Mouse (Mus musculus): ENCODE measurements around the gene Fbxl7. TPM values are rescaled to one million over a fixed set of nuclear protein-coding genes. Genes with fewer than 3 reads are reported as not detected.

Fbxl7 gene
- polyA plus RNA-seq, 1 experiment from 2014 or later: 9.4 TPM

DNA sequence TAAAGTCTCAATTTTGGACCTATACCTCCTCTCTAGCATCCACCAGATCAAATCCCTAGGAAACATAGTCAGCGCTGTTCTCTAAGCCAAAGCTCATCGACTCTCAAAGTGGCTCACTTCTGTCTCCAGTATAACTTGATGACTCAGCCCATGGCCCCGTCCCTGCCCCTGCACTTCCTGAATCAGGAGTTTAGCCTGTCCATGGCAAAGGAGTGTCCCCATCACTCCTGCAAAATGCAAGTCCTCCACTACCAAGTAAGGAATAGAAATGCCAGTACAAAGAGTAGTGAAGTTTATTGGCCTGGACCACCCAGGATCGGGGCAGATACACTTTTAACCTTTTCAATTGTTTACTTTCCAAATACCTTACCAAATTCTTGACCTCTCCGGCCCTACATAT, 91.3 kb downstream of the Fbxl7 start:
- Histone ChIP-seq H3K27ac (no peak overlapping the region), H3K4me3 (no peak overlapping the region)
- 83% methylated on average over 5 of the region's 5 CpGs for WGBS

DNA sequence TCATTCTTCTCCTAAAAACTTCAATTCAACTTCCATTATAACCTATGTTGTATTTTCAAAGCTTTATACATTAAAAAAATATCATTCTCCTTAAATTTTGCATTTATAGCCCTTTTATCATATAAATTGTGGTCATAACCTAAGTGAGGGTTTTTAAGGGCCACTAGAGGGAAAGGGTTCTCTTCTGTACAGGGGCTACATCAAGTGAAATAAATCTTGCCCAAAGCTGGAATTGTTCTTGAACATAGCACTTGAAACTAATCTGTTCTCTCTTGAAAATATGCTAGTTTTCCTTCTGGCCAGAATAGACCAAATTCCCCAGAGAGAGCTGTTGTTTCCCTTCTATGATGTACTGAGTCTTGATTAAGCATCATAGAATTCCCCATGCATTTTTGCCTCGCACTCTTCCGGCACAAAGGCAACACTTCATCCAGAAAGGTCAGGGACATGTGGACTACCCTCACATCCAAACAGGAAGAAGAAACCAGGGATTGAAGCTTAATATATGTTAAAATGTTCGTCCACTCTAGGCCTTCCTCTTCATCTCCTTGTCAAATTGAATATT, 95.8 kb downstream of the Fbxl7 start:
- H3K9me3 ChIP-seq: no peaks in the 10 kb centered on the region
- ATAC-seq (replicated peaks): no peak
- H3K4me3 ChIP-seq: no peak overlapping the region
- H3K36me3 ChIP-seq (replicated peaks): no peaks in the 10 kb centered on the region
- no peak overlapping the region for H3K9ac ChIP-seq
- H3K4me1 ChIP-seq: peaks cover 8% of the 10 kb centered on the region
- no peak overlapping the region for H3K27ac ChIP-seq
- H3K27me3 ChIP-seq (replicated peaks): no peaks in the 10 kb centered on the region
- H3K4me2 ChIP-seq: no peak overlapping the region
- 81% methylated on average over 3 of the region's 3 CpGs for WGBS

More for the DNA sequence above, 91.3 kb downstream of the Fbxl7 start:
- no peaks in the 10 kb centered on the region for H3K36me3 ChIP-seq (replicated peaks)
- ATAC-seq (replicated peaks): no peak
- no peak overlapping the region for H3K9ac ChIP-seq
- no peak overlapping the region for H3K4me2 ChIP-seq
- H3K9me3 ChIP-seq: no peaks in the 10 kb centered on the region
- no peaks in the 10 kb centered on the region for H3K27me3 ChIP-seq (replicated peaks)
- no peaks in the 10 kb centered on the region for H3K4me1 ChIP-seq

GRCm38 (mm10) chr15:26795937-26796336, 99.4 kb downstream of the Fbxl7 start:
- no peaks in the 10 kb centered on the region for H3K36me3 ChIP-seq (replicated peaks)
- ATAC-seq (replicated peaks): peak; percentile 68
- no peaks in the 10 kb centered on the region for H3K27me3 ChIP-seq (replicated peaks)
- H3K4me1 ChIP-seq: peaks cover 8% of the 10 kb centered on the region
- H3K9ac ChIP-seq: no peak overlapping the region
- H3K4me2 ChIP-seq: no peak overlapping the region
- 59% methylated on average over 2 of the region's 2 CpGs for WGBS
- H3K4me3 ChIP-seq: no peak overlapping the region
- H3K9me3 ChIP-seq: no peaks in the 10 kb centered on the region
- no peak overlapping the region for H3K27ac ChIP-seq

DNA sequence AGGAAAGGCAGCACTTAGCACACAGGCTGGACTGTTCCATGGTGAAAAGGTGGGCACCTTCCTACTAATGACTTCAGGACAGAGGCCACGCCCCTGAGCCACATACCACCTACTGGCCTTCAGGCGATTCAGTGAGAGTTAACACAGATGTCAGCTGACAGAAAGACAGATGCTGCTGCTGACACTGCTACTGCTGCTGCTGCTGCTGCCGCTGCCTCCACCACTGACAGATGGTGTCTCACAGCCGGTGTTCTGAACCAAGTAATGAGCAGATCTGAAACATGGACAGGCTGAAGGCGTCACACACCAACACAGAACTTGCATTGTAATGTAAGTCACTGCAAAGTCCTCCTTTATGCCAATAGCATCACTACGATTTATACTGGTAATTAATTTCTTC, 99.9 kb downstream of the Fbxl7 start:
- Histone ChIP-seq H3K9me3 (no peaks in the 10 kb centered on the region), H3K27me3 (replicated peaks) (no peaks in the 10 kb centered on the region), H3K9ac (no peak overlapping the region), H3K4me1 (peaks cover 8% of the 10 kb centered on the region), H3K4me3 (no peak overlapping the region), H3K27ac (no peak overlapping the region), H3K4me2 (no peak overlapping the region), H3K36me3 (replicated peaks) (no peaks in the 10 kb centered on the region)
- WGBS: 50% methylated on average over 6 of the region's 6 CpGs
- ATAC-seq (replicated peaks): peak; percentile 88

DNA sequence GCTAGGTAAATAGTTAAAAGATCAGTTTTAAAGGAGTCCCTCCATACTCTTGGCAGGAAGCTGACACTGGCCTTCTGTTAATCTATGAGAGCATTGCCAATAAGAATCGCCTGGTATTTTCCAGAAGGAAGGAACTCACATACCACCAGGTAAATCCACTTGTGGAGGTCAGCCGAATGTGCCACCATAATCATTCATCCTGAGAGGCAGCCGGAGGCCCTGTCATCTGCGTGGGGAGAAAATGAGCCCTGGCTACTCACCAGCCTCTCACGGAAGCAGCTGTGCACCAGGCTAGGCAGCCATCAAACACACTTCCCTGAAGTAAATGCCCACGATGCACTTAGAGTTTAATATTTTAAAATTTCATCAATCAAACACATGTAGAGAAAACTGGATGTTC, 108.2 kb downstream of the Fbxl7 start:
- H3K27ac ChIP-seq: no peak overlapping the region
- no peak overlapping the region for H3K4me3 ChIP-seq
- no peak for ATAC-seq (replicated peaks)
- no peaks in the 10 kb centered on the region for H3K4me1 ChIP-seq
- H3K27me3 ChIP-seq (replicated peaks): no peaks in the 10 kb centered on the region
- no peaks in the 10 kb centered on the region for H3K36me3 ChIP-seq (replicated peaks)
- 93% methylated on average over 6 of the region's 6 CpGs for WGBS
- no peak overlapping the region for H3K9ac ChIP-seq
- no peaks in the 10 kb centered on the region for H3K9me3 ChIP-seq
- H3K4me2 ChIP-seq: no peak overlapping the region

DNA sequence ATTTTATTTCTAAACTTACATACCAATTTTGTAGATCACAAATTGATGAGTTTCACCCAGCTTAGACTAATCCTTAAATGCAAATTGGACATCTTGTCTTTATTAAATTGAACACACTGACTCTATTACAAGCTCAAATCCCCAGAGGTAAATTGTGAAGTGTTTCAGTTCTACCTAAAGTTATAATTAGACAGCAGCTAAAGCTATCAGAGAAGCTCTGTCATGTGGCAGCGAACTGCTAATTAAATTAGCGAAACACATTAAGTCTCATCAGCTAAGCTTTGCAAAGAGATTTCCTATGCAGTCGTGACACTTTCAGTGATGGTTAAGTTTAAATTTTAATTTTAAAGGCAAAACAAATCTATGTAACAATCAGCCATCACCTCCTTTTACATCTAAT, 114.8 kb downstream of the Fbxl7 start:
- Histone ChIP-seq H3K36me3 (replicated peaks) (no peaks in the 10 kb centered on the region), H3K4me1 (no peaks in the 10 kb centered on the region), H3K9ac (no peak overlapping the region), H3K9me3 (no peaks in the 10 kb centered on the region), H3K27ac (no peak overlapping the region), H3K27me3 (replicated peaks) (no peaks in the 10 kb centered on the region), H3K4me2 (no peak overlapping the region), H3K4me3 (no peak overlapping the region)
- no peak for ATAC-seq (replicated peaks)
- 61% methylated on average over 3 of the region's 3 CpGs for WGBS

DNA sequence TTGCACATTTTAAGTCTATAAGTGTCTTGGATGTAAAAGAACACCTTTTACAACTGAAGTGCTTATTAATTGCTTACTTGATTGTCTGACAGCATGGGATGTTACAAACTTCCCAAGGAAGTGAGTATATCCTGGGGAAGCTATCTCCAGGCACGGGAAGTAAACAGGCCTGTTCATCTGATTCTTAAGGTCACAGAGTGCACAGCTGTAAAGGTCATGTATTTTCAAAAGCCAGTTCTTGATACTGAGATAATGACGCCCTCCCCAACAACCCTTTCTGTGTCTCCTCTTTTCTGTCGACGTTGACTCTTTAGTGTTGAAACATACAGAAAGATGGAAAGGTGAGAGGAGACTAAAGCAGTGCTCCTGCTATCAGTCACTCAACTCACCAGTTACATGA, 116.3 kb downstream of the Fbxl7 start:
- H3K4me3 ChIP-seq: no peak overlapping the region
- WGBS: 86% methylated on average over 4 of the region's 4 CpGs
- H3K9ac ChIP-seq: no peak overlapping the region
- no peaks in the 10 kb centered on the region for H3K4me1 ChIP-seq
- no peak overlapping the region for H3K4me2 ChIP-seq
- H3K27me3 ChIP-seq (replicated peaks): no peaks in the 10 kb centered on the region
- no peaks in the 10 kb centered on the region for H3K36me3 ChIP-seq (replicated peaks)
- no peak for ATAC-seq (replicated peaks)
- no peak overlapping the region for H3K27ac ChIP-seq
- no peaks in the 10 kb centered on the region for H3K9me3 ChIP-seq

GRCm38 (mm10) chr15:26775720-26776119, 119.7 kb downstream of the Fbxl7 start:
- no peaks in the 10 kb centered on the region for H3K4me1 ChIP-seq
- no peaks in the 10 kb centered on the region for H3K36me3 ChIP-seq (replicated peaks)
- no peak overlapping the region for H3K4me2 ChIP-seq
- no peak overlapping the region for H3K9ac ChIP-seq
- no peak overlapping the region for H3K4me3 ChIP-seq
- no peaks in the 10 kb centered on the region for H3K9me3 ChIP-seq
- H3K27ac ChIP-seq: no peak overlapping the region
- no peaks in the 10 kb centered on the region for H3K27me3 ChIP-seq (replicated peaks)
- no peak for ATAC-seq (replicated peaks)

DNA sequence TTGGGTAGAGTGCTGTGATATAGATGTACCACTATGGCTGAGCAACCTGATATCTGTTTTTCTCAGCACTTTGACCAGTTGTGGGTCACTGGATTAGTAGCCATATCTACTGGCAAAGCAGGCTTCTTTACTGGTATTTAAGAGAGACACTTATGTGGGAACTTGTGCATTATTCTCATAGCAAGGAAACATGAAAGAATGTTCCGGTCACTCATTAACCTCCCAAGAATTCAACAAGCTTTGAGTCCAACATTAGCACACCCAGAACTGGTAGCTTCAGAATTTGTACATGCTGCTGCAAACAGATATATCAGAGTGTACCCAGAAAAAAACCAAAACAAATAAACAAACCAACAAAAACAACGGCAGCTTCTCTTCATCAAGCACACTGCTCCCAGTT, 120.5 kb downstream of the Fbxl7 start:
- H3K9me3 ChIP-seq: no peaks in the 10 kb centered on the region
- H3K4me1 ChIP-seq: no peaks in the 10 kb centered on the region
- no peak overlapping the region for H3K4me3 ChIP-seq
- 96% methylated on average over 2 of the region's 2 CpGs for WGBS
- H3K27ac ChIP-seq: no peak overlapping the region
- no peak overlapping the region for H3K4me2 ChIP-seq
- no peak for ATAC-seq (replicated peaks)
- H3K27me3 ChIP-seq (replicated peaks): no peaks in the 10 kb centered on the region
- no peak overlapping the region for H3K9ac ChIP-seq
- H3K36me3 ChIP-seq (replicated peaks): no peaks in the 10 kb centered on the region

- 56% methylated on average over 4 of the region's 4 CpGs for WGBS
- H3K4me1 ChIP-seq: peaks cover 3% of the 10 kb centered on the region; the same call in 1 of the 2 replicates
- no peak for ATAC-seq (replicated peaks)
- H3K9ac ChIP-seq: no peak overlapping the region
- no peaks in the 10 kb centered on the region for H3K9me3 ChIP-seq
- no peak overlapping the region for H3K27ac ChIP-seq
- no peaks in the 10 kb centered on the region for H3K27me3 ChIP-seq (replicated peaks)
- no peaks in the 10 kb centered on the region for H3K36me3 ChIP-seq (replicated peaks)
- H3K4me3 ChIP-seq: no peak overlapping the region
- no peak overlapping the region for H3K4me2 ChIP-seq
Measured at GRCm38 (mm10) chr15:26761651-26762050, 133.7 kb downstream of the Fbxl7 start.

- Histone ChIP-seq H3K27ac (no peak overlapping the region), H3K4me3 (no peak overlapping the region), H3K9me3 (no peaks in the 10 kb centered on the region), H3K4me1 (no peaks in the 10 kb centered on the region), H3K27me3 (replicated peaks) (no peaks in the 10 kb centered on the region), H3K4me2 (no peak overlapping the region), H3K36me3 (replicated peaks) (no peaks in the 10 kb centered on the region), H3K9ac (no peak overlapping the region)
- 96% methylated on average over 3 of the region's 3 CpGs for WGBS
- ATAC-seq (replicated peaks): no peak
Measured at GRCm38 (mm10) chr15:26748484-26748883, 146.9 kb downstream of the Fbxl7 start.

DNA sequence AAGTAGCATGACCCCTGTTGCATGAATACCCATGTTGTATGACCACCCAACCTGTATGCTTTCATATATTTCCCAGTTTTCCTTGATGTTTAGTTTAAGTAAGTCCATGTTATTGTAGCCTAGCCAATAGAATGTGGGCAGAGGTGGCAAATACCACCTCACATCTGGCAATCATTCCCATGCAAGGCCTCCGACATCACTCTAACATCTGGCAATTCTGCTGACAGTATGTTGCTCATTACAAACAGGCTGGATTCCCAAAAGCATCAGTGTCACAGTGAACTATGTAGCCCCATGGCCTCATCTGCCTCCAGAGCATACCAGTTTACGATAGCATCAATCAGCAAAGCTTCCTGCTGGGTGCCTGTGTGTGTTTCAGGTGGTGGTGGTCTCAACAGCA, 163.0 kb downstream of the Fbxl7 start:
- 83% methylated on average over 2 of the region's 2 CpGs for WGBS
- no peaks in the 10 kb centered on the region for H3K4me1 ChIP-seq
- H3K9me3 ChIP-seq: no peaks in the 10 kb centered on the region
- H3K27me3 ChIP-seq (replicated peaks): no peaks in the 10 kb centered on the region
- no peaks in the 10 kb centered on the region for H3K36me3 ChIP-seq (replicated peaks)
- no peak overlapping the region for H3K9ac ChIP-seq
- no peak overlapping the region for H3K4me3 ChIP-seq
- H3K27ac ChIP-seq: no peak overlapping the region
- H3K4me2 ChIP-seq: no peak overlapping the region
- no peak for ATAC-seq (replicated peaks)

DNA sequence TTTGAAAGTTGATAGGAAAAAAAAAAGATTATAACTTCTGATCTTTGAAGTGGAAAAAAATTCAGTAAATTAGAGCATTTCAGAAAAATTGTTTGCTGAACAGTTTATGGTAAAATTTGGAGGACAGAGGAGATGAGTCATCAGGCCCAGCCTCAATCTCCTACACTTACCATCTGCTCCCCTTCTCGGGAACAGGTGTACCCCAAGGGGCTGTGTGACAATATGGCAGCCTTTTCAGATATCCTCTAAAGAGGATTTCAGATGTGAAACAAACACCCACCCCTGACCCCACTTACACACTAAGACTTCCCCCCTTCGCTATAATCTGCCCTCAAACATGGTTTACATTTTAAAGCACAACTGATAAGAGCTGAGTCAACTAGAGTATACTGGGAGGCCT, 164.6 kb downstream of the Fbxl7 start:
- Histone ChIP-seq H3K9me3 (no peaks in the 10 kb centered on the region), H3K36me3 (replicated peaks) (no peaks in the 10 kb centered on the region), H3K9ac (no peak overlapping the region), H3K4me2 (no peak overlapping the region), H3K27me3 (replicated peaks) (no peaks in the 10 kb centered on the region), H3K4me1 (no peaks in the 10 kb centered on the region), H3K4me3 (no peak overlapping the region), H3K27ac (no peak overlapping the region)
- ATAC-seq (replicated peaks): no peak
- 80% methylated on average over 2 of the region's 2 CpGs for WGBS
